Mouse (Mus musculus): ENCODE measurements around the gene Slc45a3.

Gene Slc45a3

GRCm38 (mm10) chr1:131964580-131964979 is 1.8 kb downstream of the Slc45a3 start:
- DNase-seq (ENCODE audit: low read depth, low spot score) = no peak

GRCm38 (mm10) chr1:131965818-131966217 is 3.1 kb downstream of the Slc45a3 start:
- DNase-seq (ENCODE audit: low read depth, low spot score) = no peak

DNA sequence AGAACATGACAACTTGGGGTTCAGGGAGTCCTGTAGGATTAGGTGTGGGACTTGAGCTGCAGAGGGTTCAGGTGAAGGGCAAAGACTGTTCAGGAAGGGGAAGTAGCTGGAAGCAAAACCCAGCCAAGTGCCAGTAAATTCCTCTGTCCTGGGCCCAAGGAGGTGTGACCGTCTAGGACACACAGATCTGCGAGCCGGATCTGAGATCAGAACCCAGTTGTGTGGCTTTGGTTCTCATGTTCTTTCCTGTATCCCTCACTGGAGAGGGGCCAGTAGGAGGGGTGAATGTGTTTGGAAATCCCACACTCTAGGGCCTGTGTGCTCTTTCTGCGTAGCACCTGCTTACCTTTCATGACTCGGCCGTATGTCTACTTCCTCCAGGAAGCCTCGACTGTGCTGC is 4.6 kb downstream of the Slc45a3 start:
- DNase-seq (ENCODE audit: low read depth, low spot score) = no peak

DNA sequence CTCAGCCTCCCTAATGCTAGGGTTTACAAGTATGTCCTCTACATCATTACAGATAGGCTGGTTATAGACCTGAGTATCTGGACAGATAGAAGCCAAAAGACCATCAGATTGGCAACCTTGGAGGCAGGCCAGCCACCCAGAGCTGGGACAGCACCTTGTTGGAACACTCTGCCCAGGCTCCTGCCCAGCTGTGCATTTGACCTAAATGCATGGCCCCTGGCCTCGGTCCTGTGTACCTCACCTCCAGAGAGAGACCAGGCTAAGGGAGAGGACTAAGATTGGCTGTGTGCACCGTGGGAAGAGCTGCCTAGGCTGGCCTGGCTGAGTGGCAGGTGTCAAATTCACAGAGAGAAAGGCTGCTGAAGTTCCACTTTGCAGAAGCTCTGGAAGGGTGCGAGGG is 5.8 kb downstream of the Slc45a3 start:
- DNase-seq (ENCODE audit: low read depth, low spot score) = no peak

DNA sequence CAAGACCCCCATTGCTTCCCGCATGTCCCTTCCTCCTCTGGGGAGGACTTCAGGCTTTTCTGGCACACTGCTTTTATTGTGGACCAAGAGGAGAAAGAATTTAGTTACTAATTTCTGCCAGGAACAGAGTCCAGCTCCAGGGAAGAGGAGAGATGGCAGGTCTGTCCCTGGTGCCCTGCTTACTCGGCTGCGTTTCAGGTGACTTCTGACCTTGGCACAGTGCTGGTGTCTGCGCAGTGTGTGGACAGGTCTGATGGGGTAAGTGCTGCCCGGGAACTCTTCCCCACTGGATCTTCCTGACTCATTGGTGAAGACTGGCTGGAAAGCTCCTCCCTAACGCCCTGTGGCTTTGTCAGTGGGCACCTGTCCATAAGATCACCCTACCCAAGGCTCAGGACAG is 6.2 kb downstream of the Slc45a3 start:
- no peak for DNase-seq (ENCODE audit: low read depth, low spot score)

- no peak for DNase-seq (ENCODE audit: low read depth, low spot score)
These were observed 7.1 kb downstream of the Slc45a3 start for GRCm38 (mm10) chr1:131969825-131970224.

DNA sequence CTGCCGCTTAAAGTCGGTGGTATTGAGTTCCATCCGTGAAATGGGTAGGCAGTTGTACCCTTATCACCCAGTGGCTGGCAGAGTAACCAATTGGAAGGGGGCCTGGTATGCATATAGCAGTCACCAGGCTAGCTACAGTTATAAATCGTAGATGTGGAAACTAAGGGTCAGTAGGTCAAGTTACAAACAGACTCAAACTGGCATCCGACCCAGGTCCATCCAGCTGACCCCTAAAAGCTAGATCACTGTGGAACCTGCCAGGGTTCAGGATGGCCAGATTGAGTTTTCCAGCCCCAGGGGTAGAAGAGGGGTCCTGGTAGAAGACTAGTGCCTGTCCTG is 7.5 kb downstream of the Slc45a3 start:
- no peak for DNase-seq (ENCODE audit: low read depth, low spot score)

DNA sequence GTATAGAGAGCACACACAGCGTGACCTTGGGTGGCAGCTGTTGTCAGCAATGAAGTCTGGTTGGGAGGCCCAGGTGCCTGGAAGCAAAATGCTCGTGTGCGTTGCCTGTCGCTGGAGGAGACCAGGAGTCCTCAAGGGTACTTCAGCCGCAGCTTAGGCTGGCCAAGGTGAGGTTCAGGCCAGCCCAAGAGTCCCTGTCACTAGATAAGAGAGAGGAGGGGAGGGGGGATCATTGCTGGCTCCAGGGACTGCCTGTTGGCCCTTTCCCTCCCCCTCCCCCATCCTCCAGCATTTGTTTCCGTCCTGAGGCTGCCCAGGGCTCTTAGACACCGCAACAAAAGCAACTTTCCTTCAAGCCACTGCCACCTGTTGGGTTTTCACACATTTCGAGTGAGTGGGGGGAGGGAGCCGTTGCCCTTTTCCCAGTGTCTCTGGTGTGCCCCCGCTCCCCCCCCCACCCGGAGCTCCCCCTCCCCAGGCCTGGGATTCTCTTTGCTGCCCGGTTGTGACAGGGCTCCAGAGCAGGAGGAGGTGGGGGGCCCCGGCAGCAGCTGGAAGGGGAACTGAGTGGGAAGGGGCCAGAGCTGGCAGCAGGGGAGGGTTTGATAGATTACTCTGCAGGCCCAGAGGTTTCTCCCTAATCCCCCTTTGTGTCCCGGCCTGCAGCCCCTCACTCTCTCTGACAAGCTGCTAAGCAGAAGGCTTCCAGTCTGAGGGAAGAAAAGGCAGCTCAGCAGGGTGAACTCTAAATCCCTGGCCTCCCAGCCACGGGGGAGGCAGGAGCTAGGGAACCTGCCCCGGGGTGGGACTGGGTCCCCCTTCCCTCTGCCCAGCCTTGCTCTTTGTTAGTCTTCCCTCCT is 8.1 kb downstream of the Slc45a3 start:
- no peak for DNase-seq (ENCODE audit: low read depth, low spot score)

DNA sequence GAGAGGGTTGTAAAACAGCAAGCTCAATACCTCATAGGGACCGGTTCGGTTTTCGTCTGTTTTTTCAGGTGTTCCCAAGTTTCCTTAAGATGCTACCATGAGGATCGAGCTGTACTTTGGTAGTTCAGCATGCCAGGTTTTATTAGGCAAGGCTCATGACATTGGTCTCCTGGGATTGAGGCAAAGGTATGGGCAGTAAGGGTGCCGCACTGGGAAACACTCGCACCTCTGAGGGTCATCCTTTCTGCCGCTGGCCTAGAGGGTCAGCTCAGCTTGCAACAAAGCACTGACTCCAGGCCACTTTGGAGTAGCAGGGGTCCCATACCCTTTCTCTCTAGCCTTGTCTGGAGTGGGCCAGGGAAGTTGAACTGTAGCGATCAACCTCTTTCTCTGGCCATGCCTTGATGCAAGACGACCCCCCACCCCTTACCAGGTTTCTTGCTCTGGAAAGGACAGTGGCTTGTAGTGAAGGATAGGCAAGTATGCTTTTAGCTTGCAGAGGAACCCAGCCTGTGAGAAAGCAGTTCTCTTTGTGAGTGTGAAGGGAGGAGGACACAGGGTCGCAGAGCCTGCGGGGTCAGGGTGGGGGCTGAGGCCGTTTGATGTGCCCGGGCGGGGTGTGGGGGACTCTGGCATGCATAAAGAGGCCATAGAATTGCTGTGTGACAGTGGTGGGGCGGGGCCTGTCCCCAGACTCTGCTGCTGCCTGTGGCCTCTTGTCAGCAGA is 9.2 kb downstream of the Slc45a3 start:
- DNase-seq (ENCODE audit: low read depth, low spot score) = no peak

DNA sequence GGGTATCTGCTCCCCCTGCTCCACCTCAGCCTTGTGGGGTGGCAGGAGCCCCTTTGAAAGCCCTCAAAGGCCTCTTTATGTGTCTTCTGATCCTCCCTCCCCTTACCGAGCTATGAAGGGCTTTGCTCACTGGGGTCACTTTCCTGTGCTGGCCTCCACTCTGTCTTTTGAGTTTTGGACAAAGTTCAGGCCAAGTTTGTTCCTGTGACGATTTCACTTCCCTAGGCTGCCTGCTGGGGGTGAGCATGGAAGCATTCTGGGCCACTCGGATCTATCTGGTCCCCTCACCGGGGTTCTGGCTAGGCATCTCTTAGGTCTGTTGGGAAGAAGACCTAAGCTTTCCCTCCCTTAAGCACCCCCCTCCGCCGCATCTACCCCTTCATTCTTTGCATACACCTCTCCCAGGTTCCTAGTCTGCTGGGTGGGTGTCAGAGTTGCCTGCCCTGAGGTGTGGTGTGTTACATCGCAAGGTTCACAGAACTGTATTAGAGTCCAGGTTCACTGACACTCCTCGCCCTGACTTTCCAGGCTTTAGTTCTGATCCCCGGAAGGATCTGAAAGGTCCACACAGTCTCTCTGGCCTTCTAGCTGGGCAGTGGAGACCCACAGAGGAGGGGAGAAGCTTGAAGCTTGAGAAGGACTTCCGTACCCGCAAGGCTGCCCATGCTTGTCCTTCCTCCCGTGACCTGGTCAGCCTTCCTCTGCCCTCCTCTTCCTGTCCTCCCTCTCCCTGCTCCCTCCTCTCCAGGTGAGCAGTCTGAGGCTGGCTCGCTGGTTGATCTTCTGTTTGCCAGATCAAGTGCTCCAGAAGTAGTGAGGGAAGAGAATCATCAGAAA is 9.9 kb downstream of the Slc45a3 start:
- no peak for DNase-seq (ENCODE audit: low read depth, low spot score)

DNA sequence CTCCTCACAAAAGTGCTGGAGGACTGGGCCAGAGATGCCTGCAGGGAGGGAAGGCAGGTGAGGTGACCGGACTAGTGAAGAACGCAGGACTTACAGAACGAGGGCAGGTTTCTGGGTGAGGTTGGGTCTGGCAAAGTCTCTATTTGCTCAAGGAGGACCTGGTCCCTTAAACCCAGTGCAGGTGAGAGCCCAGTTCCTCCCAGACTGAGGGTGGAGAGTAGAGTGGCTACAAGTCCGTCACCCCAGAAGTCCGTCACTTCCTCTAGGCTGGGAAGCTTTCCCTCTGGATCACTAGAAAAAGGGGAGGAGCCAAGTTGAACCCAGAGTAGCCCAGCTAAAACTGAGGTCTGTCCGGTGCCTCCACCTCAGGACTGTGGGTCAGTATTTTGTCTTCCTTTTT is 11.2 kb downstream of the Slc45a3 start:
- no peak for DNase-seq (ENCODE audit: low read depth, low spot score)

DNA sequence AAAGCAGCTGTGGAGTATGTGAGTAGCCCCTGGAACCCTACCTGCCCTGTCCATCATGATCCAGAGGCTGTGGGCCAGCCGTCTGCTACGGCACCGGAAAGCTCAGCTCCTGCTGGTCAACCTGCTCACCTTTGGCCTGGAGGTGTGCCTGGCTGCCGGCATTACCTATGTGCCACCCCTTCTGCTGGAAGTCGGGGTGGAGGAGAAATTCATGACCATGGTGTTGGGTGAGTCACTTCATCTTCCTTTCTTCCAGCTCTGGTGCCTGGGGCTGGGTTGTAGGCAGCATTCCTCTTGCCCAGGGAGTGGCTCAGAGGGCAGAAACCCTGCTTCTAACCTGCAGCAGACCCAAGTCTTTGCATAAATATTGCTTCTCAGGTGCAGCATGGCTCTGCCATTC is 14.1 kb downstream of the Slc45a3 start:
- DNase-seq (ENCODE audit: low read depth, low spot score) = no peak

- no peak for DNase-seq (ENCODE audit: low read depth, low spot score)
These were observed 17.7 kb downstream of the Slc45a3 start for GRCm38 (mm10) chr1:131980471-131980870.

DNA sequence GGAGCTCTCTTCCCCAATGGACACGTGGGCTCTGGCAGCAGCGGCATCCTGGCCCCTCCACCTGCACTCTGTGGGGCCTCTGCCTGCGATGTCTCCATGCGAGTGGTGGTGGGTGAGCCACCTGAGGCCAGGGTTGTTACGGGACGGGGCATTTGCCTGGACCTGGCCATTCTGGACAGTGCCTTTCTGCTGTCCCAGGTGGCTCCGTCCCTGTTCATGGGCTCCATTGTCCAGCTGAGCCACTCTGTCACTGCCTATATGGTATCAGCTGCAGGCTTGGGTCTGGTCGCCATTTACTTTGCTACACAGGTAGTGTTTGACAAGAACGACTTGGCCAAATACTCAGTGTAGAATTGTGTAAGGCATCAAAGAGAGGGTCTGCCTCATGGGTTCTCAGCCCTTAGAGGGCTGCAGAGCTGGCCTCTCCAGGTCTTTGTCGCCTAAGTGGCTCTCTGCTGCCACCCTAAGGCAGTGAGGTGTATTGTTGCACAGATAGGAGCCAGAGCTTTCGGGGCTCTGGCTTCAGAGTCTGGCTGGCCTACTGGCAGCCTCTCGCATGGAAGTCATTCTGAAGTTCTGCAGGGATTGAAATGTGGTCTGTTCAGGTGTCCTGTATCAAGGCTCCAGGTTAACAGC is 18.7 kb downstream of the Slc45a3 start:
- DNase-seq (ENCODE audit: low read depth, low spot score) = peak; percentile 67

- peak; percentile 53 for DNase-seq (ENCODE audit: low read depth, low spot score)
These were observed 20.1 kb downstream of the Slc45a3 start for GRCm38 (mm10) chr1:131982907-131983306.

DNA sequence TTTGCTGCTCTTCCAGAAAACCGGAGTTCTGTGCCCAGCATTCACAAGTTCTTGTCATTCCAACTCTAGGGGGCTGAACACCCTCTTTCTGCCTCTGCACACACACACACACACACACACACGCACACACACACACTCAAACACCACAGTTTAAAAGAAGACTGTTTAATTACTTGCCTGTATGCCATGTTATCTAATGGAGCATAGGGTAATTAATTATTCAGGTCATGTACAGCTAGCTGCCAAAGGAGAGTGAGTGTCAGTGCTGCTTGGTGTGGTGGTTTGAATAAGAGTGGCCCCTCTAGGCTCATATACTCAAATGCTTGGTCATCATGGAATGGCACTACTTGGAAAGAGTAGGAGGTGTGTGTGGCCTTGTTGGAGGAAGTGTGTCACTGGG is 21.0 kb downstream of the Slc45a3 start:
- DNase-seq (ENCODE audit: low read depth, low spot score) = no peak

DNA sequence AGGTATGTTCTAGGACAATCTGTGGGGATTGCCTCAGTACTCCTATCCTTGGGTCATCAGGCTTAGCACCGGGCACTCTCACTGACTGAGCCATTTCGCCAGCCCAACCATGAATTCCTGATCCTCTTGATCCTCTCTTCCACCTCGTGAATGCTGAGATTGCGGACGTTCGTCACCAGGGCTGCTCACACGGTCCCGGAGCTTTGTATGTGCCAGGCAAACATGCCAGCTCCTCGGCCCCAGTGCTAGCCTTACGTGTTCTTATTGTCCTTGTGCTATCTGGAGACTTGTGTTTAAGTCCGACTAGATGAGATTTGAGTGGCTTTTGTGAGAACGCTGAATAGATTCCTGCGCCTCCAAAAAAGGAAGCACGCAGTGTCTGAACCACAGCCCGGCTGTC is 24.7 kb downstream of the Slc45a3 start:
- DNase-seq (ENCODE audit: low read depth, low spot score) = no peak

- no peak for DNase-seq (ENCODE audit: low read depth, low spot score)
These were observed 26.7 kb downstream of the Slc45a3 start for GRCm38 (mm10) chr1:131989476-131989875.

DNA sequence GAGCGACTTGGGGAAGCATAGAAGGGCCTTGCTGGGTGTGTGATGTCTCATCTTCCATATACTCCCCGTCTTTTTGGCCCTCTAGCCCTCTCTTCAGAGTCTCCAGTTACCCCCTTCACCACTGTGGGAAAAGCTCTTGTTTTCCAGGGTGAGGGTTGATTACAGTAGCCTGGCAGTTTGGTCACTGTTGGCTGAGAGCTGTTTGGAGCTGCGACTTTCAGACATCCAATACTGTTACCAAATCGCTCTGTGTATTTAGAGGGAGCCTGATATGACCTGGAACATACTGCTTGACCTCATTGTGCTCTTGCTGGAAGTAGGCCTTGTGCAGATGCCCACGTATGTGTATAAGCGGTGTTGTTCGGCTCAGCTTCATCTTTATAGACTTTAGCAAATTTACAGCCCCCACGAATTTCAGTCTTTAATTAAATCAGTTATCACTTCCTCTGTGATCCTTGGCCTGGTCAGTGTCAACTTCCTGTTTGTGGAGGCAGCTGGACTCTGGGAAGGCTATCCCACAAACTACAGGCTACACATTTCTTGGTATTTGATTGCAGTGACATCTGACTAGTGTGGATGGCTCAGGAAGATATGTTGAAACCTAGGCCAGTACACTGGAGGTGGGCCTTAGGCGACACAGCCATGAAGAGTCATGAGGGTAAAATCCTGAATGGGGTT is 27.5 kb downstream of the Slc45a3 start:
- peak; percentile 56 for DNase-seq (ENCODE audit: low read depth, low spot score)

DNA sequence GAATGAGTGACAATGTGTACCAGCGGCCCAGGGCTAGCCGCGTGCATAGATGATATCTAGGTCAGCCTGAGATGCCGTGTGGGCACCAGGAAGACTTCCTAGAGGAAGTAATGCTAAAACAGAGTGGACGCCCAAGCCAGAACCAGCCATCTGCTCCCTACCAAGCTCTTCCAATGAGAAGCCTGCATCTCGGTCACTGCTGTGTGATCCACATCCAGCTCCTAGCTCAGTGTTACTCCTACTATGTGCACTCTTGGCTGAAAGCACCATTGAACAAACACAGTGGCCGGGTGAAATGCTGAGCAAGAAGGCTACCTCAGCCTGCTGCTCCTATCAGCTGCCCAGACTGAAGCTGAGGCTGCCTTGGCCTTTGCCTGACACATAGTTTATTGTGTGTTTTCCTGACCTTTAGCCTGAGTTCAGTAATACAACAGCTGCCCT is 29.8 kb downstream of the Slc45a3 start:
- no peak for DNase-seq (ENCODE audit: low read depth, low spot score)
